Mouse (Mus musculus) thymus, postnatal 25 days (tissue): ENCODE measurements around the gene Atxn1.

ENCODE experiments used
- DNase-seq: peaks from one replicate; pipeline ENCODE4 v3.0.0; 2022

Atxn1 gene

DNA sequence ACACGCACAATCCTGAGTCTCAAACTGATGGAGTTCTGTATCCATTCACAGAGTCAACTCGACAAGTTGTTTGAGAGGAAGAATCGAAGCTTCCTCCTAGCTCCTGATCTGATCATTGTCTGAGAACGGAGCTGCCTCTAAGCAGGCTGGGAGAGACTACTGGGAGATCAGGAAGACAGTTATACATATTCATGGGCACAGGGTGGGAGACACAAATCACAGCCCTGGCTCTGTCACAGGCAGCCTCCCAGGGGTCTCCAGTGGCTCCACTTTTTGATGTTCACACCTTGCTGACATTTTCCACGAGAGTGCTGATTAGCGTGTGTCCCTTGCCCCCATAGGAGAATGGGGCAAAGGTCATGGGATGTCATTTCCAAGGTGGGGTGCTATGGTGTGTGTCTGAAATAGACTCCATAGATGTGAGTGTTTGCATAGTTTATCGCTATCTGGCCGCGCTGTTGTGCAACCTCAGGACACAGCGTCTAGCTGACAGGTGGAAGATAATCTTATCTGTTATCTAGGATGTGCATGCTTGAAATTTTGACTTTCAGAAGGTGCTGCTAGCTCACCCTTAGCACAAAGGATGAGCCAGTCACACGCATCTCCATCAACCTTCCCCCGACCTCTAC, 105.6 kb downstream of the Atxn1 start:
- no peak for DNase-seq

- DNase-seq = no peak
Observed at GRCm38 (mm10) chr13:45857416-45857815, 107.4 kb downstream of the Atxn1 start.

DNA sequence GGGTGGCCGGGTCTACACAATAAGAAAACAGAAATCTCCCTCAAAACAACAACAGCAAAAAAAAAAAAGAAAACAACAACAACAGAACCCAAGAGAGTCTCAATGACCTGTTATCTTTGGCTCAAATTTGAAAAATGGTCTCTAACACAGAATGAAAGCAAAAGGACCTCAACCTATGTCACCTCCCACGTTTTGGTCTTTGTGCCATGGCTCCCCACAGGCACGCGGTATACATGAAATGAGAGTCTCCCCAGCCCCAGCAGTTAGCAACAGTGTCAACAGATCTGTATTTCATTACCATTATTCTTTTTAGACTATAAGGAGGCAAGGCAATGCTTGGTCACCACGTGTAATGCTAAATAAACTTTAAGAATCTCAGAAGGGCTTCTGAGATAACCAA, 110.3 kb downstream of the Atxn1 start:
- DNase-seq = no peak

DNA sequence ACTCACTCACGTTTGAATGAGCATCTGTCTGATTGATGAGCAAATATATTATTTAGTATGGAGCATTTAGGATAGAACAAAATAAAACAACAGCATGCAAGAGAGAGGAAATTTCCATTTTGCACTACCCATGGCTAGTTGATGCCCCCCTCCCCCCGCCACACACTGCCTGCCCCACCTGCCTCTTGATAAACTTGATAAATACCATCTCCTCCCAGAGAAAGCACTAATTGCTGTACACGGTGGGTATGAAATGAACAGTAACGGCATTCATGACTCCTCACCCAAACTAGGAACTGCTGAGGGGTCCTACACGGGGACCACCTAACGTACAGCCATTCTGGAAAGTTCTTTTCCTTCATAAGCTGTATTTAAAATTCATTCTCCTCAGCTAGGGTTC, 111.1 kb downstream of the Atxn1 start:
- no peak for DNase-seq

DNA sequence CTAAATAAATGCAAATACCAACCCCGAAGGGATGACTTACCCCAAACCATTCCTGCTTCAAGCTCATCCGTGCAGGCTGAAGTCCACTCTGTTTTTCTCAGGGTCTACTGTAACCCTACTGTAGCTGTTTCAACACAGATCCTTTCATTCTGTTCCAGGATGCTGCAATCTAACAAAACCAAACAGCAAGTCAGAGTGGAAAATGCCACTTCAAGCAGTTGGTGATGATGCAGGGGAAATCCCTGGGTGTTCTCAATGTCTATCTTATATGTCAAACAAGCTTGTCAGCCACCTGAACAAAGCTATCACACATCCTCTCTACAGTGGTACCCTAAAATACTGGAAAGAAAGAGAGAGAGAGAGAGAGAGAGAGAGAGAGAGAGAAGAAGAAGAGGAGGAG, 112.5 kb downstream of the Atxn1 start:
- no peak for DNase-seq

GRCm38 (mm10) chr13:45851746-45852145, 113.1 kb downstream of the Atxn1 start:
- no peak for DNase-seq

DNA sequence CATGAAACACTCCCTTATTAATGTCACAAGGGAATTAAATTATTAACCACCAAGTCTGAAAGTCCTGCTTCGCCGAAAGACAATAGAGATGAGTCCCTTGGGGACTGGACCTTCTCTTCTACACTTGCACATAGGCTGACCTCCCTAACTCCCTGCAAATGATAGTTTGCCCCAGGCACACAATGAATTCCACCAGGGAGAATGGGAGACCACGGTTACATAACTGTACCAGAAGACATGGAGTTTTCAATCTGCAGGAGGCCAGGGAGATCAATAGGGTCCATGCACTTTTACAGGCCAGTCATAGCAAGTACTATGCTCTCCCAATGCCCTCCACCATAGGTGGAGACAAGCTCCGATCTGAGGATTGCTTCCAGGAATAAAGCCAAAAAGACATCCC, 113.7 kb downstream of the Atxn1 start:
- no peak for DNase-seq

GRCm38 (mm10) chr13:45850181-45850974, 114.4 kb downstream of the Atxn1 start:
- DNase-seq = no peak

DNA sequence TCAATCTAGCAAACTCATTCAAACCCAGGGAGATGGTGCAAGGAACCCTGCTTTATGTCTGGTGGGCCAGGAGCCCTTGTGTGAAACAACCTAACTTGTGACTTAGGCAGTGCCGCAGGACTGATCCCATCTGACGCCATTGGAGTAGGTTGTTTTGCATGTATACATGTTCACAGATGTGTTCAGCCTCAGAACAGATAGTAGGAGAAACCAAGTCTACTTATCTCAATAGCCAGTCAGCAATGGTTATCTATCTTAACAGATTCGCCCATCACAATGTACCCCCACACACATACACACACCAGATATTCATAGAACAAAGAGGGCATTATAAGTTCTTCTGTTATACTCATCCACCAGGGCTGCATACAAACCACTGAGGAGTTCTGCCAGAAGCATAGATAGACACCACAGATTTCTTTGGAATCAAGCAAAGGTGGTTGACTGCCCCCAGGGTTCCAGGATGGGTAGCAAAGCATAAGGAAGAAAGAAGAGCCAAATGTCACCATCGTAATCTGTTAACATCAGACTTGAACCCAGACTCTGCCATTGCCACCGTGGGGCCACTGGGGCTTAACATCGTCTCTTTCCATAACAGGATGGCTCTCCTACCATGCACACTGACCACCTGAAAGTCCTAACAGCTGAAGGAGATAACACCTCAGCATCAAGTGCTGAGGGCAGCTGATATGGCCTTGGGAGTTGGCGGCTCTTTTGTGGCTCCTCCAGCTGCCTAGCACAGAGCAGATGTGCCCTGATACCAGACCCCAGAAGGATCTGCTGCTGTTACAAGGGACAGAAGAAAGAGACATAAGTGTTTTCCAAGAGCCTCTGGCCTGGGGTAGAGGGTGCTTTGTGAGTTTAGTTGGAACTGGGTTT, 115.4 kb downstream of the Atxn1 start:
- DNase-seq = no peak

- DNase-seq = no peak
Observed at GRCm38 (mm10) chr13:45842511-45843055, 122.2 kb downstream of the Atxn1 start.

DNA sequence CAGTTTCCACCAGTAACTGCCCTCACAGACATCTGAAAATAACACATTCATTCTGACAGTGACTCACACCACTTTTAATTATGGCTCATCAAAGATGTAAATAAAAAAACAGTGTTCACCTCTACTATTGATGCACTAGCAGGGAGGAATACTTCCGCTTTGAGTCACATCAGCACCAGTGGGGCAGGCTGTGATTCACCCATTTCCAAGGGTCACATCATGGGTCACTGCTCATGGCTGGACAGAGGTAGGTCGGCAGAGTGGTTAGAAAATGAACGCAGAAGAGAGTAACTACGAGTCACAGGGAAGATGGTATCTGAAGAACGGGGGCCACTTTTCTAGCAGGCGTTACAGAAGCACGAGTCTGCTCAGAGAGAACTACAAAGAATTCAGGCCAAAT, 124.9 kb downstream of the Atxn1 start:
- no peak for DNase-seq

GRCm38 (mm10) chr13:45837609-45838220, 127.1 kb downstream of the Atxn1 start:
- no peak for DNase-seq

GRCm38 (mm10) chr13:45836377-45837054, 128.3 kb downstream of the Atxn1 start:
- DNase-seq = no peak

DNA sequence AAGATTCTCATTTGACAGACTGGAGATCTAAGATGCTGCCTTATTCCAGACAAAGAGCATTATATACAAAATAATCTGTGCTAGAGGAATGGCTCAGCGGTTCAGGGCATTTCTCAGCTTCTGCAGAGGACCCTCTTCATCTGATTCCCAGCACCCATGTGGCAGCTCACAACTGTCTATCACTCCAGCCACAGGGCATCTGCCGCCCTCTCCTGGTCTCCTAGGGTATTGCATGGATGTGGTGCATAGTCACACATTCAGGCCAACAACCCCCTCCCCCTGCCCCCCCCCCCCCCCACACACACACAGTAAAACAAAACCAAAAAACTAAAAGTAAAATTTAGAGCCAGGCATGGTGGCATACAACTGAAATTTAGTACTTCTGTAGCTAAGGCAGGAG, 130.5 kb downstream of the Atxn1 start:
- peak; percentile 33 for DNase-seq

- DNase-seq = no peak
Observed at GRCm38 (mm10) chr13:45832695-45833350, 132.0 kb downstream of the Atxn1 start.

DNA sequence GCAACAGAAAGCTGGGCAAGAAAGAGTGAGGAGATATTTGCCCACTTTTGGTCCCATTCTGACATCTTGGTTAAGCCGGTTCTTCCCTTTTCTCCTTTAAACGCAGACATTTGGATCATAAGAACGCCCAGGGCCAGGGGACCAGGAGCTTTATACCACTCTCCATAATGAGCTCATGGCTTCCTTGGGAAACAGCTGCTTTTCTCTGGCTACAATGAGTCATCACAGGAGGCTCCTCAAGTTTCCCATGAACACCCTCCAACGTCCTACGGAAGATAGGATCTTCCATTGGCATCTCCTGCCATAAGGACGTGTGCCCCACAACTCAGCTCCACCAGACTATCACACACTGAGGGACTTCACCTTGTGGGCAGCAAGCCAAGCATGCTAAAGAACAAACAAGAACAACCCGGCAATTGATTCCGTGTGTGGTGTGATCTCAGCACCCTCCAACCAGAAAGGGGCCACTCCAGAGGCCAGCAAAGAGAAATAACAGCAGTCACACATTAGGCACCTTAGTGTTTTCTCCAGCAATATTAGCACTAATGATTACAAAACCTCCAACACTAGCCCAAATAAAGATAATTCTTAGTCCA, 135.4 kb downstream of the Atxn1 start:
- DNase-seq = no peak

- DNase-seq = no peak
Observed at GRCm38 (mm10) chr13:45828035-45828434, 136.8 kb downstream of the Atxn1 start.

DNA sequence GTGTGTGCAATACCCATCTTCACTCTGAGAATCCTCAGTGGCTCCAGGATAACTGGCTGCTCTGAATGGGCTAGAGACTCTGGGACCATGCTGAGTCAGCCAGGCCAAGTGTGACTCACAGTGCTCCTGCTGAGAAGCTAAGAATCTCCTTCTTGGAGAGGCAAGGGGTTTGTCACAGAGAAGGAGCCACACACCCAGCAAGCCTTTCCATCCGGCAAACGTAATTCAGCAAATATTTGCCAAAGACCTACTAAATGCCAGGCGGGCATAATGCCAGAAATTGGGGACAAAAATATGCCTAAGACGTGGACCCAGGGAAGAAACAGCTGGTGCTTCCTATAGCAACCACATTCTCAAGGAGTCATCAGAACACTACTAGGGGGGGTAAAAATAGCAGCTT, 137.2 kb downstream of the Atxn1 start:
- DNase-seq = no peak

GRCm38 (mm10) chr13:45827046-45827596, 137.7 kb downstream of the Atxn1 start:
- no peak for DNase-seq

DNA sequence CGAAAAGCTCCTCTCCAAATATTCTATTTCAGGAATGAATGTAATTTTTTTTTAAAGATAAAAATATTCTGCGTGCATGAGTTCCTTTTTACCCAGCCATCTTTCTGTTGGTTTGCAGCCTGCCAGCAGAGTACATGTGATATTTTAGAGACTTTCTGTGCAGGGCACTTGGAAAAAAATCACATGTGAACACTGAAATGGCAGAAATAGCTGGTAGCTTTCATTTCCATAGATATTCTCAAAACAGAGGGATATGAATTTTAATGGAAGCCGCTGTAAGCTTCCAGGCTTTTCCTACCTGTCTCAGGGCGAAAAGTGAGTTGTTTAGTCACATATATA, 142.3 kb downstream of the Atxn1 start:
- no peak for DNase-seq
